Mouse (Mus musculus): ENCODE results near the gene Dph5.
A peak's percentile ranks its signal among the peaks of the same experiment; 100 is the strongest.

Gene Dph5

GRCm38 (mm10) chr3:115953088-115953487 is 65.5 kb downstream of the Dph5 start:
- no peak for DNase-seq

GRCm38 (mm10) chr3:115957223-115957622 is 69.6 kb downstream of the Dph5 start:
- DNase-seq, result no peak

- peak; percentile 7 for DNase-seq
These were observed 73.8 kb downstream of the Dph5 start for GRCm38 (mm10) chr3:115961311-115962027.

- DNase-seq, result peak; percentile 29
These were observed 74.4 kb downstream of the Dph5 start for GRCm38 (mm10) chr3:115962028-115962415.

- no peak for DNase-seq
These were observed 76.0 kb downstream of the Dph5 start for GRCm38 (mm10) chr3:115963597-115963996.

- DNase-seq, result no peak
These were observed 76.4 kb downstream of the Dph5 start for GRCm38 (mm10) chr3:115964071-115964470.

- no peak for DNase-seq
These were observed 81.3 kb downstream of the Dph5 start for GRCm38 (mm10) chr3:115968745-115969530.

- DNase-seq, result no peak
These were observed 83.6 kb downstream of the Dph5 start for GRCm38 (mm10) chr3:115971045-115971785.

GRCm38 (mm10) chr3:115971891-115972646 is 84.4 kb downstream of the Dph5 start:
- no peak for DNase-seq

- no peak for DNase-seq
These were observed 86.6 kb downstream of the Dph5 start for GRCm38 (mm10) chr3:115974228-115974627.

- DNase-seq, result no peak
These were observed 87.4 kb downstream of the Dph5 start for GRCm38 (mm10) chr3:115974995-115975394.

- DNase-seq, result peak; percentile 61
These were observed 91.4 kb downstream of the Dph5 start for GRCm38 (mm10) chr3:115979000-115979399.

GRCm38 (mm10) chr3:115983217-115983616 is 95.6 kb downstream of the Dph5 start:
- no peak for DNase-seq
